Mouse (Mus musculus) layer of hippocampus, adult 9-11 months (tissue): Measurements from ENCODE around the gene Tmeff2.
"Not testable (repeated sequence)": the region's sequence is repeated elsewhere in the genome, so short reads cannot be mapped to it uniquely, and the experiment has no call there.

ENCODE experiments used
- DNase-seq: peaks from one replicate; pipeline ENCODE4 v3.0.0; 2022

The Tmeff2 gene

DNA sequence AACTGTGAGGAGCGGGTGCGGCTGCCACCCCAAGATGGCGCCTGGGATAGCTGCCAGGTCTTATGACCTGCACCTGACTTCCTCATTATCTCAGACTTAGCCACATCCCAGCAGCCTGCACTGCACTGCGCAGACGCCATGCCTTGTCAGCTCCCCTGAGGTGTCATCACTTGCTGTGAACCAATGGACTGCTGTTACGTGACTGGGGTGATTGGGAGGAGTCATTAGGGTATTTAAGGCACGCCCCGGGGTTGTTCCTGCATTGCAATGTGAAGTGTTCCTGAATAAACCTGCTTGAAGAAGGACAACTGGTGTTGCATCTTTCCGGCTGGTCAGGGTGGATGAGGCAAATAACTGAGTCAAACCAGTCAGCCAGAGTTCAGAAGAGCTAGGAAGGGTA lies at the start of gene Tmeff2:
Gene Tmeff2 (plus strand): TSS at position 262 of the 400 bp plus-strand sequence.
- DNase-seq: not testable (repeated sequence)

DNA sequence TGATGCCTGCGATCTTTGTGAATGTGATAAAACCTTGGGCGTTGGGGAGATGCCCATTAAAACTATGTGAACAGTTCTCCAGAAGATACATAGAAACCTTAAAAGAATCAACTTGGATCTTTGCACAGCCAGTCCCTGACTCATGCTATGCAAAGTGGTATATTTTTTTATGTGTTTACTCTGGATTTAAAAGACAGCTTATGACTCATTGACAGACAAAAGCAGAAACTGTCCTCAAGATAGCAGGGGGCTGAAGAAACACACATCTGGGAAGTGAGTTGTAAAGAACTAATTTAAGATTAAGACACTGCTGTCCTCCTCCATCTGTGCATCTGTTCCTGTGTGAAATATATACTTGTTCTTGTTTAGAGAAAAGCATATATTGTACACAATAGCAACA lies 38.9 kb upstream of the Tmeff2 start:
- DNase-seq: no peak

DNA sequence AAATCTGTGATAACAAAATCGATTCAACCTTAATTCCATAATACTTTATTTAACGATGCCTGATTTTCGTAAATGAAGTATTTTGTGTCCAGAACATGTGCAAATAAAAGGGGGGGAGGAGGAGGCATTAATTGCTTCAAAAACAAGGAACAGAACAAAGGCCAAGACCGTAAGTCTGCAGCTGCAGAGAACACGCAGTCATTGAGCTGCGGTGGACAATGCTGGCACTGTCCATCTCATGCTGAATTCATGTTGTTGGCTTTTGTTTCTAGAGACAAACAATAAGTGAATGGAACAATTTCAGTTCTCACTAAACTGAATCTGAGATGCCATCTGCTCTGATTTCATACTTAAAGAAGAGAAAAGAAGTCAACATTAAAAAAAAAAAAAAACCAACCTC lies 2.8 kb upstream of the Tmeff2 start:
- peak; percentile 70 for DNase-seq

DNA sequence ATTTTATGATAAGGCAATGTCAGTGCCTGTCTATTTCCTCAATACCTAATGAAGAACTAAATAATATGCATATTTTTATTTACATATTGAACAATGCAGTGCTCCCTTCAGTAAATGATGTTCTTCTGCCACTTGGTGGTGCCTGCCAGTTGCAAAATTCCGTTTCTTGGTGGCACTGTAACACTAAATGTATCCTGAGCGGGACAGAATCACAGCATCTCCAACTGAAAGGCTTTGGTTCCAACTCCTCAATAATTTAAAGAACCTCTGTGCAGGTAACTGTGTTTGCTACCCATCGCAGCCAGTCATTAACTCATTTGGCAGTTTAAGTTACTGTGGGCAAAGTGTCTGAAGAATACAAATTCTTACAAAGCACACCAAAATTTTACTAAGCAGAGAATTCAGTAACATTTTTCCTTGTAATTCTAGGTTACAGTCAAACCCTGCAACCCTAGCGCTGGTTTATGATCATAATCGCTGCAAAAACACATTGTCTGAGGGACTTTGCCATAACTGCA lies 24.4 kb downstream of the Tmeff2 start:
- DNase-seq: peak; percentile 63

DNA sequence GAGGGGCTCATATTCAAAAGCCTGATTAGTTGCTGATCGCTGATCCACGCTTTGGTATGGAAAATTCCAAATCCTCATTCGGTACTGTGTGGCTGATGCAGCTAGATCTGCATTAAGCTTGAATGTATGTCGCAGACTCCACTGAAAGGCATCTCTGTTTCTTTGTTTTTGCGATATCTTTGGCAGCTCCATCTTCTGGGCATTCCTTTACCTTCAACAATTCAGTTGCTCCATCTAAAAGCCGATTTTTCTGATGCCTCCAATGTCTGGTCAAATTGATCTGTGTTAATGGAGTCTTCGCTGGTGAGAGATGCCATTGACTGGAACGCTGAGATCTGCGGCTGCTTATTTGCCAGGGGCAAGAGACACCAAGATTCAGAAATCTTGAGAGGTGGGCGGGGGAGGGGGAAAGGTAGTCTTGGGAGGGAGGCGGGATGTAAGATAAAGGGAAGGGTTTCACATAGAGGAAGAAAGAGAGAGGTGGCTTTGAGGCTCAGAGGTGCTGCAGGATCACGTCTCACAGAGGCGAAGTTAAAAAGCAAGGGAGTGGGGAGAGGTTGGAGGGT lies 25.0 kb downstream of the Tmeff2 start:
- DNase-seq: peak; percentile 11

DNA sequence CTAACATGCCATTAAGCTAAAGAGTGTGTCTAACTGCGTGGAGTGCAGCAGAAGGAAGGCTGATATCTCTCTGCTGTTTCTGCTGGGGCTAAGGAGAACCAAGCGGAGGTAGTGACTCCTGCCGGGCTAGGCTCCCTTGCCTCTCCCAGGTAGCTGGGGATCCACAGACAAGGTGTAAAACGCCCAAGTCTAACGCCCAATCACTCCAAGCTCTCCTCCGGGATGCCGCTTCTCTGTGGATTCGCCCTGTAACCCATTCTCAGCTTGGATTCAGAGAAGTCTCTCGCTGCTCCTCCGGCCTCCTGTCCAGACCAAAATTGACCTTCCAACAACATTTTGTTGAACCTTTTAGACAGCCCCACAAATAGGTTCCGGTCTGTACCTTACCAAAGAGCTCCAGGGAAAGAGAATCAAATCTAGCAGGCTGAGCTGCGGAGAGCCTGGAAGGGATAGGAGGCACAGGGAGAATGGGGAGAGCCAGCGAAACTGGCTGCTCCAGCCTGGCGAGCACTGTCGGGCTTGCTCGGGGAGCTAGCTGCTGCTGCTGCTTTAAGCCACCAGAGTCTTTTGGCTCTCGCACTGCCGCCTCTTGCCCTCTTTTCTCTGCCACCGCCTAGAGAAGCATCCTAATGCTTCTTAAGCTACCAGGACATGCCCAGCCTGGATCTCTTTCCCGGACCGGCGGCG lies 26.1 kb downstream of the Tmeff2 start:
- DNase-seq: peak; percentile 17

DNA sequence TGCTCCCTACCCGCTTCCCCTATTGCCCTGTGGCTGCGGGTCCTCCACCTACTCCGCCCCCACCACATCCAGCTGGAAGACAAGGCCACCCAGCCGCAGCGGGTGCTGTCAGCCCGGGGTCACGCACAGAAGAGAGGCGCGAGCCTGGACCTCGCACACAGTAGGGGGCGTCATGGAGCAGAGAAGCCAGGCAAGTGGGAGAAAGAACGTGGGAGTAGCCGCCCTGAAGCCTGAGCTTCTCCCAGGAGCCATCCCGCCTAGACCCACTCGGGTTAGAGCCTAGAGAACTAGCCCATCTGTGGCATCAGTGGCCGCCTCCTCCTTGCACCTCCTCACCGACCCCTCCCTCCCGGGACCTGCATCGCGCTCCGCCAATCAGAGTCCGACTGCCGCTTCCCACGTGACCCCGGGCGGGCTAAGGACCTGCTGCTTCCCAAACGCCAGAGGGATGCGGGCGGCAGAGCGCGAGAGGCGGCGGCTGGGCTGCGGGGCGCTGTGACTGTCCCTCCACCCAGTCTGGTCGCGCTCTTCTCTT lies 26.7 kb downstream of the Tmeff2 start:
- peak; percentile 98 for DNase-seq

DNA sequence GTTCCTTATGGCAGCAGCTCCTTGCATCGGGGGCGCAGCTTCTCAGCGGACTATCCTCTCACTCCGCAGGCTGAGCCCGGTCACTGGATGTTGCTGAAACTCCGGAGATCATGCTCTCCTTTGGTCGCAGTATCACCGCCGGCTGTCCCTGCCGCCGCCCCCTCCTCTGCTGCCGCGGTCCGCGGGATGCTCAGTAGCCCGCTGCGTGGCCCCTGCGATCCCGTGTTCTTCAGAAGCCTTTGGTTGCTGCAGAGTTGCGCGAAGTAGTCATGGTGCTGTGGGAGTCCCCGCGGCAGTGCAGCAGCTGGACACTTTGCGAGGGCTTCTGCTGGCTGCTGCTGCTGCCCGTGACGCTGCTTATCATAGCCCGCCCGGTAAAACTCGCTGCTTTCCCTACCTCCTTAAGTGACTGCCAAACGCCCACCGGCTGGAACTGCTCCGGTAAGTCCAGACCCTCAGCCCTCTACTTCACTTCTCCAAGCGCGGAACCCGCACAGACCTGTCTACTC lies 27.3 kb downstream of the Tmeff2 start:
- peak; percentile 44 for DNase-seq

DNA sequence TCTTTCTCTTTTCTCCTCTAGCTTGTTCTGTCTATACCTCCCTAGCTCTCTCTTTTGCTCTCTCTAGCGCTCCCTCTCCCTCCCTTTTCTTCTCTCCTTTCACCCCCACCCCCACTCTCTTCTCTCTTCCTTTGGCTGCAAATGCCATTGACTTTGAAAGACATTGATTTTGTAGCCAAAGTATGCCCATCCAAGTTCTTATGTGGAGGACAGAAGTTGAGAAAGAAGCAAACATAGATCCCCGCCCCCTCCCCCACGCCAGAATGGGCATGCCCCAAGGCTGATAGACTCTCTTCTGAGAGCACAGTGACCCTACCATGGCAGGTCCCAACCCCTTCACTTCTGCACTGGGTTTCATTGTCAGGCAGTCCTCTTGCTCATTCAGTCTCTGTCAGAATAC lies 28.3 kb downstream of the Tmeff2 start:
- no peak for DNase-seq

DNA sequence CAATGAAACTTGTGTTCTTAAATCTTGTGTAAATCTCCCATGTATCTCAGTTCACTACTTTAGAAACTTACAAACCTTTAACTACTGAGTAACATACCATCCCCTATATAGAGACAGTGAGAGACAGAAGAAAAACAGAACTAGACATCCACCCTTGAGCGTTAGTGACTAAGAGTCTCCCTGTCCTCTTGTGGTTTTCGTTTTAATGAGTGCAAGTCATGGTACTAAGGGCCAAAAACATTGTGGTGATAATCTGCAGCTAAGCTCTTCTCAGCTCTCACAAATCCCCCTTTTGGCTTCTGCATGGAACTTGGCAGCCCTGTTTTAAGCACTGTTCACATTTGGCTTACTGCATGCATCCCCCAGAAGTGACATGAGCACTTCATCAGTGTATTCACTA lies 34.6 kb downstream of the Tmeff2 start:
- DNase-seq: no peak

DNA sequence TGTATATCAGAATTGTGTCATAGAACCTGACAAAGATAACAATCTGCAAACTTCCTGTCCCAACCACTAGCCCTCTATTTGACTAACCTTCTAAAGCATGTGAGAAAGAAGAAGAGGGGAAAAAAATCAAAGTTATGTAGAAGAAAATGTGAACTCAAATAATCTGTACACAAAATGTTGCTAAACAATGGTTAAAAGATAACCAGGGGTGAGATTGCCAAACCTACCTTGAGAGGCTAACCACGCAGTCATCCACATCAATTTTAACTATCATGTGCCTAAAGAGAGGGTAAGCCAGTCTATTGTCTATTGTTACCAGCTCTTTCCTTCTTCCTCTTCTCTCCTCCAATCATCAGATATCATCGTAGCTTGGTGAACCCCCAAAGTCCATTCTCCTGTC lies 35.0 kb downstream of the Tmeff2 start:
- no peak for DNase-seq

DNA sequence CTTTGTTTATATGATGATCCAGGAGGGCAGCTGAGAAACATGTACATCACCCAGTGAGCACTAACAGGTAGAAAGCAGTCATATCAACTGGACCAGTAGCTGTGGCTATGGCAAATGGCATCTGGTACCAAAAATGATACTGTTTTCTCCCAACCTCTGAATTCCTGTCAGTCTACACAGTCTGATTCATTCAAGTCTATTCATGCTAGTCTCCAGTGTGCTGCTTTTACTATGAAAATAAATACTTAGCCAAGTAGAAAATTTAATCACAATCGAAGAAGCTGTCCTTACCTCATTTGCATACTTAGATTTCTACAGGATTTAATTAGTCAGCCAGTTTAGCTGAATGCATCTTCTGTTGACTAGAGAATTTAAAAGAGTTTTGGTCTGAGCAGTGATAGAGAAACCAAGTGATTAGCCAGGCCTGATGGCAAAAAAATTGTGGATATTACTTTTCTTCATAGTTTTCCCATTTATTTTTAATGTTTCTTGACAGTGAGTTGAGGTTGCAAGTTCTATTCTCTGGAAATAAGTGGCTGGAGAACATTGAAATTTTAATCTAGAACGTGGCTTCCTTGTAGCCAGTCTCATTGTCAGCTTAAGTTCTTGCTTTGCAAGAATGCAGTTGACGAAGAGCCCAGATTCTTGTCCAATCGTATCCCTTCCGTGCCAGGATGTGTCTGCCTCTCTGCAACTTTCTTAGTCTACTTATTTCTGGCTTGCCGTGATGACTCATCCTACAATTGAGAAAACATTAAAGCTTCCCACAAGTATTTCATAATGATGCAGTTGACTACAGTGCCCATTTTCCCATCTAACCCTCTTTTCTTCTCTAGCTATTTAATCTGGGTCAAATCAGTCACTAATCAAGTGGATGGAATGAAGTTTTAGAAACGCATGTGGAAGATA lies 39.9 kb downstream of the Tmeff2 start:
- DNase-seq: no peak

DNA sequence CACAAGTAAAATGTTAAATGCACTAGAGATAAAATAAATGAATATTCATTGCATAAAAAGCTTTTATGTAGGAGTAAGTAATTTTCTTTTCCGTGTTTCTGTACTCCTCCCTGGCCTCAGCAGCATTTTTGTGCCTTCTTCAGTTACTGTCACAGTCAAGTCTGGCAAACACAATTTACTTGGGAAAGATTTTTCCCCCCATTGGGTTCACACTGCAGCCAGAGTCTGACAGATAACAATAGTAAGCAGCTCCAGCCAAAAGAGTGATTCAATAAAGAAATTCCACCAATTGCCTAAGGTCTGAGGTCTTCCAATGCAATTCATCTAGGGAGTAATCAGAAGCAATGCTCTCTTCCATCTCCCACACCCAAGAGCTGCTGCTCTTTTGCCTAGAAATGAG lies 48.1 kb downstream of the Tmeff2 start:
- DNase-seq: no peak

DNA sequence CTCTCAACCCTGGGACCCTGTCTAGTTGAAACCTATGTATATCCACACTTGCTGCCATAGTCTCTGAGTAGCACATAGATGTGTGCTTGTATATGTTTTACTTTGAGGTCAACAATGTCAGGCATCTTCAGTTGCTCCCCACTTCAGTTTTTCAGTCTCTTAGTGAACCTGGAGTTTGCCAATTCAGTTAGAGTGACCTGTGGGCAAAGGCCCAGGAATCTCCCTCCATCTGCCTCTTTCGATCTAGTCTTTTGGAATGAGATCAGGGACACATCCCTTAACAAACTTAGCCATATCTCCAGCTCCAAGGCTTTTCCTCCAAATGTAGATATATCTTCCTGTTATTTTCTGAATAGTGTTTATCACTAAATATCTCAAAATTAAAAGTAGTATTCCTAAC lies 58.4 kb downstream of the Tmeff2 start:
- no peak for DNase-seq

DNA sequence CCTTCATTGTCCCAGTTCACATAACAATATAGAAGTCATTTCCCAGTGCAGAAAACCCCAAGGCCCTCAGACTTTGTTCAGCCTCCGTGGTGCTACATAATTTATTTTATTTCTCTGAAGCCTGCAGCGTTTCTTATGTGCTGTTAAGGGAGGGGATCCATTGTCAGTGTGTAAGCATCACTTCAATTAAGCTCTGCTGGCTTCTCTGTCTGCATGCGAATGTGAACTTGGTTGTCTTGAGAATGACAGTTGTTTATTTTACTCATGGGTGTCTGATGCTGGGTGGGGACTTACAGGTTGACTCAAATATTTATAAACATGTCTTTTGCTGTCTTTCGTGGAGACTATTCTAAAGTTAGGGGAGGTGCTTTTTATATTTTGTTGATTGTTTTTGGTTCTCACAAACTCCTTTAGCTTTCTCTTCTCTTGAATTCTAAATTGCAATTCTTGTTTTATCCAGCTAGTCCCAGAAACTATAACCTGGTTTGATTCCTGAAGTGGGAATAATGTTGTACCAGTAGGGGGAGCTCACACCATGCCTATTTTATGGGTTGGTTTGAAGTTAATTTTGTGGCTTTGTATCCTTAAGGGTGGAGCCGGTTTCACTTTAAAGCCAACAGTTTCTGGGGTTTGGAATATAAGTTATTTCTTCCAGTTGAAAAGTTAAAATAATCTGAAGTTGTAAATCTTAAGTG lies 61.7 kb downstream of the Tmeff2 start:
- peak; percentile 39 for DNase-seq

DNA sequence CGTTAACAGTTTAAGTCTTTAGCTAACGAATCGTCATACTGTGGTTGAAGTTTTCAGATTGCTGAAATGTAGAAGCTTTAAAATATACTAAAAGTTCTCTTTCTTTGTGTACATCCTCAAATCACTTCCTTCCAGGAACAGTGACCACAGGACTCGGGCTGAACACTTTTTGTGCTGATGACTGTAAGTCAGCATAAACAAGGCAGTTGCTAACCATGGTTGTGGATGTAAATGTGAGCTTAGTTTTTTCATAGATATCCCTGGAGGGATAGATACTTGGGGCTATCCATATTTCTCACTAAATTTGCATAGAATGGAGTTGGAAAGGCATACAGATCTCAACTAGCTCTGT lies 62.2 kb downstream of the Tmeff2 start:
- no peak for DNase-seq

DNA sequence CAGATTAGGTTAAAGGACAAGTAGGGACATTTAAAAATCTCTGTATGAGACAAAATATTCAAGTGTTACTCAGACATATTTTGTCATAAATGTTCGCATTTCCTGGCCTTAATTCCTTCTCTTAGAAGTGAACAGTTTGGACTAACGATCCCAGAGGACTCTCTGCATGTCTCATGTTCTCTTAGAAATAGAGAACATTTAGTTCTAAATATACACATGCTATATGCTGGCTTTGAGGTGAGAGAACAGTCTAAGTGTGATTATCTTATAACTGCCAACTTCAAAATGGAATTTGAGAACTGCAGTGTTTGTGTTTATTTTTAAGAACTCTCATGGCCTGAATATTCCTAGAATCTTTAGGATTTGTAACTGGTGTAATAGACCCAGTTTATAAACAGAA lies 69.2 kb downstream of the Tmeff2 start:
- DNase-seq: no peak

DNA sequence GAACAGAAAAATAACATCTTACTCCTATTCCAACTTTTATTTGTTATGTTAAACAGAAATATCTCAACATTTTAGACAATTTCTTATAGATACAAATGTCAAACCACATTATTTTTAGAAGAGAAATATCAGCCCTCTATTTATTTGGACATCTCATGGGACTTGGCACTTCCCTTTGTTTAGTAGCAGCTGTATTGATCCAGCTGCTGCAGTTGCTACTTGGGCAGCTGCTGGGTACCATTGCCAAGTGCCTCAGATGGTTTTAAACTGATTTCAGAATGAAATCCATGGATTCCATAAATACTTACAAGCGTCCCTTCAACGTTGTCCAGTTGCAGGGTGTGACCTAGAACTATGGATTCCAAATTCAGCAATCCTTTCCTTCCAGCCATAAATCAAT lies 70.4 kb downstream of the Tmeff2 start:
- DNase-seq: no peak

DNA sequence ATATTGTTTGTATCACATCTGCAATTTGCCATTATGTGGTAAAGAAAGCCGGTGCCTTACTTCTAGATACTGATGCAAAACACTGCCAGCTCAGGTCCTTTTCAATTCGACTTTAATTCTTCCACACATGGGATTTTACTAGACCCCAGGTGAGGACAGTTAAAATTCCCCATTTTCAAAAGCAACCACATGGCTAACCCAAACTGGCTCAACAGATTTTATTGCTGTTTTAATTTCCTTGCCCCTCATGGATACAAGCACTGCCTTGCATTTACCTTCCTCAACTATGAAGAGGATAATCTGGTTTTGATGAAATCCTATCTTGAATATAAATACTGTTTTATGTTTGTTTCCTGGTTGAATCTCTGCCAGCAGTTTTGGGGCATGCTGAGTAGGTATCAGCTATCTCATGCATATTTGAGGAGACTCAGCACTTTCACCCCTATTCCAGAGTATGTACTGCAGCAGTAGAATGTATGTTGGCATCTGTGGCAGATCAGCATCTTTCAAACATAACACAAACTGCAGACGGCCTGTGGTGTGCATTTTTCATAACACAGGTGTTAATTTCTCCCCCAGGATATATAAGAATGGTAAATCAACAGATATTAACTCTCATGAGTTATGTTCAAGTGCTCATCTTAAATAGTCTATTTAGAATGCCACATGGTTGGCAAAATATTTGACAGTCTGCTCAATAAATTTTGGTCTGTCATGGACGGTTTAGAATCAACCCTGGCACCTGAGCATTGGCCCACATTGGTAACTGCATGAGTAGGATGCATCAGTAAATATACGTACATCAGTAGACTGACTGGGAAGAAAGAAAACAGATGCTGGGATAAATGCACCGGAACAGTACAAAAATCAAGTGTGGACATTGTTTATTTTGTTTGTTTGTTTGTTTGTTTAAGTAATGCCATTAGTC lies 72.3 kb downstream of the Tmeff2 start:
- DNase-seq: no peak

DNA sequence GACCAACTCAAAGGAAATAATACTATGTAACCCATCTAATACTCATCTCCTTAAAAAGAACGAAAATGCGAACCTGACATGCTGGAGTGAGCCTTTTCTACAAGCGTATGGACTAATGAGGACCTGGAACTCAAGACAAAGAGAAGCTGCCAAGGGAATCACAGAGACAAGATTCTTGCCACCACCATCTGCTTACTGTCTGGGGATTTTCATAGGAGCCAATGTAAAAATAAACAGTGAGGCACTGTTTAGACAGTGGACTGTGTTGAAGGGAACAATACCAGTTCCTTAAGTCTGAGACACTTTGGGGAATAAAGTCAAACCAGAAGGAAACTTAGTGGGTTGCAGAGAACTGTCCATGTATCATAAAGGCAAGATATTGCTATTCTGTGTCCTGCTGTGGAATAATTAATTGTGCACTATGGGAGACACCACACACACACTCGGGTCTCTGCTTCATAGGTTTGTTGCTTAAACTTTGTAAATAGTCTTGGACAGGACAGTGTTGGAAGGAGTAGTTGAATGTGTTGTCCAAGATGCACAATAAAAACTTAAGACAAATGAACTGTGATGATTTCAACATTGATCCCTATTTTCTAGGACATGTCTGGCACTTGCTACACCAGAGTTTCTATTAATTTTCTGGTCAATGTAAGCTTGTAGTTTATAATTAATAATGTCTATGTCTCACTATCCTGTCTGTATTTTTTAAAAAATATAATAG lies 79.1 kb downstream of the Tmeff2 start:
- no peak for DNase-seq

DNA sequence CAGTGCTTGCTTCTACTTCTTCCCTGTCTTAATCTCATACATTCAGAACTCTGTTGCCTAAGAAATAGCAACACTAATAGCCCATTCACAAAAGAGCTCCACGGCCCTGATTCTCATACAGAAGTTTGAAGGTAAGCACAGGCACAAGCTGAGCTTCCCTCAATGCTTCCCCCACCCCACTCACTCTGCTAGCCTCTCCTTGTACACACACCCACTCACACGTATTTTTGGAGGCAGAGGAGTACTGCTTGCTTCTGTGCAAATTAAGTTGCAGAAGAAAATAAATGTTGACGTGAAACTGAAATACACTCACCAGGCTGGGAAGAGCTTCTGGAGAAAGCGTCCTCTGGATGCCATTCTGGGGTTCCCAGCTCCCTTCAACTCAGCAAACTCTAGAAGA lies 80.1 kb downstream of the Tmeff2 start:
- DNase-seq: peak; percentile 70
